Mouse (Mus musculus) layer of hippocampus, adult 9-10 months (tissue): ENCODE measurements around the gene Kmt2c.
"Not testable (repeated sequence)": the region's sequence is repeated elsewhere in the genome, so short reads cannot be mapped to it uniquely, and the experiment has no call there.

Source experiments
- DNase-seq: peaks from one replicate; pipeline ENCODE4 v3.0.0; 2022; ENCODE audit warnings: low spot score

Kmt2c gene

GRCm38 (mm10) chr5:25368420-25368819 is 130.2 kb downstream of the Kmt2c start:
- DNase-seq, result no peak

DNA sequence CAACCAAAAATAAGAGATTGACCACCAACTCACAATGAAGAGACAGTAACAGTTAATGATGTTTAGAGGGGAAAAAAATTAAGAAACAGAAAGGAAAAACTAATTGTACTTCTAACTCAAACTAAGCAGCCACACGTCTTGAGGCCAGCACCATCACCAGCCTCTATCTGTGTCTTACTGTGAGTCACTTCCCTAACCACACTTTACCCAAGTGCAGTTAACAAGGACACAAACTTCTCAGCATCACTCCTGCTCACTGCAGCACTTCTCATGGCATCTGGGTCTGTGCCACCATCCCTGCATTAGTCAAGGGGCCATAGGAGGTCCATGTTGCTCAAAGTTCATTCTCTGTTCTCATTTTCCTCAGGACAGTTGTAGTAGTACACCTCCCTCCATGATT is 131.5 kb downstream of the Kmt2c start:
- no peak for DNase-seq

- no peak for DNase-seq
Observed at GRCm38 (mm10) chr5:25353509-25353908, 145.1 kb downstream of the Kmt2c start.

DNA sequence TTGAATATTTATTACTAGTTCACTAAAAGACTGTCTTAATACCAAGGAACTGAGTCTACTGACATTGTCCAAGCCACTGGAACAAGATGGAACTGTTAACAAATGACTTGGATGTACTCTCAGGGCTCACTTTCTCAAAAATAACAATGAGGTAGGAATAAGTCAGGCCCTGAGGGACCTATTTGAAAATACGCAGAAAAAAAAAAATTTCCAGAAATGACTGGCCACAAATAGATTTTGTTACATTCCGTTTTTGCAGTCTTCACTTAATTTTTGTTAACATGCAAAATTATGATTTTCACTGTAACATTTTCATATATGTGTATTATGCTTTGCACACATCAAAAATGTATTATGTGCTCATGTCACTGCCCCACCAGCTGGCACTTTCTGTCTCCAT is 167.3 kb downstream of the Kmt2c start:
- DNase-seq, result no peak

DNA sequence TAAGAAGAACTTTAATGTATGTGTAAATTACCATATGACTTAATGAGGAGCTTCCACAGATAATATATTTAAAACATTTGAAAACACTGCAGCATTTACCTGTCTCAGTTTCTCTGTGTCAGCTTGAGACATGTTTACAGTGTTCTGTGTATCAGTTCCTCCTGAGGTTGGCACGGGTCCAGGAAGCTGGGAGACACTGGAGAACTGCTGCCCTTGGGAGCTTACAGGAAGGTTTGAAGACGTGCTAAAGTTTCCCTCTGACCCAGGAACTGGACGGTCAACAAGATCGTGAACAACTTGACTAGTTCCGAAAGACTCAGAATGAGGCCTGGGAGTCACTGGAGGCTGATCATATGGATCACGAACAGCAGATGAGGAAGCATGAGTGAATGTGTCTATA is 184.7 kb downstream of the Kmt2c start:
- DNase-seq, result no peak

DNA sequence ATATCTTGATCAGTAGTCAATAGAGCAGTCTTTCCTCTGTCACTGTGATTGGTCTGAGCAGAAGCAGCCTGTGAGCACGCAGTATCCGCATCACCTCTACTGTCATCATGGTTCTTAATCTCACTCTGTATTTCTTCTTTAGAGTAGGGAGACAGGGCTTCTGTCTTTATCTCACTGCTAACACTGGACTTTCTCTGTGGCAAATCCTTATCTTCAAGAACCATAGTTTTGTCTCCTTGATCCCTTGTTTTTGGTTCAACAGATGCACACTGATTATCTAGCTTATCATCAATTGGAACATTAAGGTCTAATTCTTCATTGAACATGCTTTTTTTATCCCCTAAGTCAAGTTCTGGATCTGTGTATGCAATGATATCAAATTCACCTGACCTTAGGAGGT is 188.4 kb downstream of the Kmt2c start:
- DNase-seq, result no peak

GRCm38 (mm10) chr5:25296830-25297229 is 201.8 kb downstream of the Kmt2c start:
- DNase-seq, result peak; percentile 52

DNA sequence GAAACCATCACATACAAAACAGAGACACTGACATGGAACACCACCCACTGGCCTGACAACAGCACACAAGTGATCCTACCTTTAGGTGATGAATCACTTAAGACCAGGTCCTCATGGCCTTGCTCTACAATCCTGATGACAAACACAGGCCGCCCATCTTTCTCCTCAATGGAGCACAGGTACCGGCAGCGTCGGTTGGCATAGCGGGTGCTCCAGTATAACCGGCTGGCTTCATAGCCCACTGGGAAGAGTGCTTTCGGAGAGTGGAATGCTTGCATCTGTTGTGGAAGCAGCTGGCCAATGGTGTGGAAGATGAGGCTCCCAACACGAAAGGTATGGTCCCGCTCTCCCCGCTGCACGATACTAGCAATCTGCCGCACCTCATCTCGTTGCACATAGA is 214.6 kb downstream of the Kmt2c start:
- no peak for DNase-seq

- DNase-seq, result no peak
Observed at GRCm38 (mm10) chr5:25276365-25276764, 222.2 kb downstream of the Kmt2c start.

- DNase-seq, result no peak
Observed at GRCm38 (mm10) chr5:25275629-25276028, 223.0 kb downstream of the Kmt2c start.

DNA sequence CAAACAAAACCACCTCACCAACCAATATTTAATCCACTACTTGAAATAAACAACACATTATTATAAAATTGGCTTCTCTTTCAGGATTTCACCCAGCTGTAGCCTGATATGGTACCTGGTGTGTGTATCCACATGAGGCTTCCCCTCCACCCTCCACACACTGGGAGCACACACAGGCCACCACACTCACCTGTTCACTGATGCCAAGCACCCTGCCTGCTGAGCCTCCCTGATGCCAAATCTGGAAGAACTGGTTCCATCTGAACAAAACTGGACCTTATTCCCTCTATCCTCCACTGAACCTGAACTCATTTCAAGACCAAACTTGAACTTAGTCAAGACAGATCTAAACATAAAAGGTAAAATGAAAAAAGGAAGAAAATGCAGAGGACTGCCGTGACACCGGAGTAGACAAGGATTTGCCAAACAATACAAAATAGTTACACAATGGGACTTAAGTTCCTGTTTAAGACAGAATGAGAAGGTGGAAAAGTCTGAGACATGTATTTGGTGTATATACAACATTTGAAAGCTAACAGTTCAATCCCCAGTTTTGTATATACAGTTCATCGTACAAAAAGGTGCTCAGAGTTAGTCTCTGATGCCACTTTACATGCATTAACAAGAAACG is 230.2 kb downstream of the Kmt2c start:
- DNase-seq, result no peak

GRCm38 (mm10) chr5:25262266-25262665 is 236.3 kb downstream of the Kmt2c start:
- DNase-seq, result no peak

- DNase-seq, result no peak
Observed at GRCm38 (mm10) chr5:25261452-25261851, 237.1 kb downstream of the Kmt2c start.

GRCm38 (mm10) chr5:25256686-25257085 is 241.9 kb downstream of the Kmt2c start:
- DNase-seq, result no peak

DNA sequence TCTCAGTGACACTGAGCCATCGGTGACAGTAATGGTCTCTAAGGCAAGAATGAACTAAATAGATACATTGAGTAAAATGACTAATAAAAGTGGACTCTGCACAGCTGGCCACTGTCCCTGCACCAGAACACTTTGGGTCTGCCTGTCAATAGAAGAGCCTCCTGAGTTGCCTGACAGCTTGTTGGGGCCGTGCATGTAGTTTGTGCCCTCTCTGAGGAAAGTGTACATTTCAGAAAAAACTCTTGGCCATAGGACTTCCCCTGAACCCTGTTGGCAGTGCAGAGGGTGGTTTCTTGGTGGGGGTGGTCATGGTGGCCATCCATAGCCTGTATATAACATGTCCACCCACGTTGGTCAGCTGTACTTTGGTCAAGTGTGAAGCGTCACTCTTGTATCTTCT is 244.1 kb downstream of the Kmt2c start:
- no peak for DNase-seq

GRCm38 (mm10) chr5:25252825-25253544 is 245.6 kb downstream of the Kmt2c start:
- no peak for DNase-seq

DNA sequence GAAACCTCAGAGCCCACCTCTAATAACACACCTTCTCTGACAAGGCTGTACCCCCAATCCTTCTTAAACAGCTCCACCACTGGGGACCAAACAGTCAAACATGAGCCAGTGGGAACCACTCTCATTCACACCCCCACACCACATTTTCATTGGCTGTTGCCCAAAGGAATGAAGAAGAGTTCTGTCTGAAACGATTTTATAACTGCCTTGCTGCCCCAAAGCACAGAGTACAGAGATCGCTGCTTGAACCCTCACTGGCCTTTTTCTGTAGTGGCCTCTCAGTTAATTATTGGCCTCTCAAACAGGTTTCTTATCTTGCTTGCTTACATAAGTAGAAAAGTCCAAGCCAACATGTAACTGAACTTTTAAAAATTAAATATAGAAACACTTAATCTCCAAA is 246.2 kb downstream of the Kmt2c start:
- no peak for DNase-seq

GRCm38 (mm10) chr5:25247036-25247435 is 251.5 kb downstream of the Kmt2c start:
- DNase-seq, result no peak

- DNase-seq, result no peak
Observed at GRCm38 (mm10) chr5:25246473-25246865, 252.1 kb downstream of the Kmt2c start.

- no peak for DNase-seq
Observed at GRCm38 (mm10) chr5:25245806-25246472, 252.6 kb downstream of the Kmt2c start.

- DNase-seq, result no peak
Observed at GRCm38 (mm10) chr5:25243101-25243500, 255.5 kb downstream of the Kmt2c start.

- not testable (repeated sequence) for DNase-seq
Observed at GRCm38 (mm10) chr5:25224377-25224776, 274.2 kb downstream of the Kmt2c start.
